Mouse (Mus musculus) natural killer cell, adult 2 months (primary cell): ENCODE results near the gene Olfr1222.
"Not testable (repeated sequence)": the region's sequence is repeated elsewhere in the genome, so short reads cannot be mapped to it uniquely, and the experiment has no call there.

ENCODE experiments used
- DNase-seq, 2 experiments: peaks; one replicate each; pipeline ENCODE4 v3.0.0; 2022; ENCODE audit warnings: low spot score in 2 of 2

Olfr1222 gene

GRCm38 (mm10) chr2:89132954-89133353 is at the start of gene Olfr1222:
Olfr1222 (minus strand) TSS chr2:89133054.
- DNase-seq, result no peak

DNA sequence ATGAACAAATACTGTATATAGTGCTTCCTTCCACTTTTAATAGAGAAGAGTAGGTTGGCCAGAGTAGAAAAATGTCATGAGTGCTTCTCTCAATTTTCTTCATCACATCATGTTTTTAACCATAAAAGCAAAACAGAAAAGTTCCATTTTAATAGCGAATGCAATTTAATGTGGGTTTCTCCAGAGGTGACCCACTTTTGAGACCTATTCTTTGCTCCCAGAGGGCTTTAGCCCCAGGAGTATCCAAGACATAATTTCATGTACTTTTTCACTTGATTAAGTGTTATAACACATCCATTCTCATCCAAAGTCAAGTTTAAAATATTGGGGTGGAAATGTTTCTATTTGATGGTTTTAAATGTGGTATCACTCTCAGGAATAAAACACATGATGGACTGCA is 41.7 kb upstream of the Olfr1222 start, which contains the start of gene Olfr1225:
Gene Olfr1225 (minus strand): TSS at position 101 of the 400 bp plus-strand sequence.
- no peak for DNase-seq

DNA sequence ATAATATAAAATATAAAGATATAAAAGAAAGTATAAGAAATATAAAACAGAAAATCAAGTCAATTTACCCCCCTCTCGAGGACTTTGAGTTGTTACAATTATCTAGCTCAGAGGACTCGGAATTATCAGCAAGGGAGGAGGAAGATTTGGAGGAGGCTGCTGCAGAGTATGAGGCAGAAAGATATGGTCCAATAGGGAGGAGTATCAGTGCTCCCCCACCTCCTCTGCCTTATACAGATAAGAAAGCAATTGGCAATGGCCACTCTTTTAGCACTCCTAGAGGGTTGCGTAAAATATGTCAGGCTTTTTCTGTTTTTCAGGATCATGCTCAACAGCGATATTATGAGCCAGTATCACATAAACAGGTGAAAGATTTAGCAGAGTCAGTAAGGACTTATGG is 31.9 kb upstream of the Olfr1222 start:
- DNase-seq, result not testable (repeated sequence)

GRCm38 (mm10) chr2:89163991-89164390 is 31.1 kb upstream of the Olfr1222 start, which contains the start of gene Olfr1224-ps1:
Olfr1224-ps1 (minus strand) TSS chr2:89164091.
- DNase-seq, result not testable (repeated sequence)

GRCm38 (mm10) chr2:89151460-89151859 is 18.6 kb upstream of the Olfr1222 start, which contains the start of gene Olfr1223:
Olfr1223 (minus strand) TSS chr2:89151560.
- DNase-seq, result no peak

GRCm38 (mm10) chr2:89117183-89117582 is 15.7 kb downstream of the Olfr1222 start, which contains the start of gene Olfr1221:
Olfr1221 (minus strand) TSS chr2:89117283.
- DNase-seq, result no peak

GRCm38 (mm10) chr2:89106735-89107134 is 26.1 kb downstream of the Olfr1222 start, which contains the start of gene Olfr1220:
Olfr1220 (minus strand) TSS chr2:89106835.
- DNase-seq, result no peak

DNA sequence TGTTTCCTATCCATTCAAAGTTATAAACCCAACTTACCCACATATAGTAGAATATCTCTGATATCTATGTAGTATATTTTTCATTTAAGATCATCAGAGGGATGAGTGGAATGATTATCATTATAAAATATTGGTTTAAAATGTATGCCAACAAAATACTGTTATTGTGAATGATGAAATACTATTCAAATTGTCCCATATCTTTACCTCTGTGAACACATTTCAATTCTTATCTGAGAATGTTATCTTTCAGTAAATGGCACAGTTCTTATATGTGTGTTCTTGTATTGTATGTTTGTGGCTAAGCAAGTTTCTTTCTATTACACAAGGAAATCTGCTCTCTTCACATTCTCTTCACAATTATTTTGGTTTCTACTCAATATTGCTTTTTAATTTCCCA is 27.2 kb downstream of the Olfr1222 start:
- no peak for DNase-seq

DNA sequence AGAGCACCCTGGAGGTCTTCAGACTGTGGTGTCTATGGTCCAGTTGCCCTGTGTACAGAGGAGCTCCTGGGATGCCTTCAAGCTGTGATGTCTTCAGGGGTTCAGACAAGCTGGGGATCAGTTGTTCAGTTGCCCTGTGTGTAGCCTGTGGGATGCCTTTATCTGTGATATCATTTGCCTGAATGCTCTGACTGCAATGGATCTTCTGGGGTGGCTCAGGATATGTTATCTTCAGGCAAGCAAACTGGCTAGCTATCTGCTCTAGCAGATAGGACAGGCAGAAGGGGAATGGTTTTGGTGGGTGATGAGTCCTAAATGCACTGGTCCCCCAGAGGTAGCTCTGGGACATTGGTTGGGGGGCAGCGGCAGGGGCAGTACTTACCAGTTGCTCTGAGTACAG is 39.0 kb downstream of the Olfr1222 start:
- DNase-seq, result no peak

DNA sequence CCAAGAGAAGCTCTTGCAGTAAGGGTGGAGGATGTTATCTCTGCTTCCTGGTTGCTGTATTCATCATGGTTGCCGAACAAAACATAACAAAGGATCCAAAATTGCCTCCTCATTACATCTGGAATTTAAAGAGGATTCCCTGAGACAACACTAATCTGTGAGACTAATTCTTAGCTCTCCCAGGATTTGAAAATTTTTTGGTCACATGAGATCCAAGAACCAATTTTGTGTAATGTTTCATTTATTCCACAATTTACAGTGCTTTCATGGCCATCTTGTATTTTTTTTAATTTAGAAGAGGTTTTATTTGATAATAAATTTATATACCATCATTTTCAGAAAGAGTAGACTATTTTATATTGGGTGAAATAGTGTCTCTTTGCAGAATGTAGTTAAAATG is 49.4 kb downstream of the Olfr1222 start, which contains the start of gene Olfr1219:
Gene Olfr1219 (minus strand): TSS at position 101 of the 400 bp plus-strand sequence.
- DNase-seq, result no peak

DNA sequence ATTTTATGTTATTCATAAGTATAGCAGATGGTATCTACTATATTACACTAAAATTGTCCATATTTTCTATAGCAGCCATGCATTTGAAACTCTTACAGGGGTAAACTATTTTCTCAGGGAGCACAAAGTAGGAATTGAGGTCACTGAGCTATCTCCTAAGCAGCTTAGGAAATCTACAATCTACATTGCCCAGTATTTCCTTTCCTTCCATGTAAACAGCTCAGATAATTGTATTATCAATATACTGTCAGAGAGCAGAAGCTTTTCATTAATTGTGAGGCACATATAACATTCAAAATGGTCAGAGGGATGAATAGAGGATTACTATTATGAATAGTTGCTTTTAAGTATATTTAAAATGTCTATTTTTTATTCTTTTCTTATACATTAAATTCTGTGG is 51.4 kb downstream of the Olfr1222 start:
- no peak for DNase-seq
